Mouse (Mus musculus): ENCODE measurements around the gene Agbl2. TPM values are rescaled to one million over a fixed set of nuclear protein-coding genes. Genes with fewer than 3 reads are reported as not detected.

Agbl2 gene
- polyA plus RNA-seq, 1 experiment from 2014 or later: 0.85 TPM

Other genes starting within 250 kb of the Agbl2 start
- gene Ptprj, start 202.1 kb upstream of the Agbl2 start, polyA plus RNA-seq (2014; fragmentation: Nextera tagmentation; extraction: Ambion mirVana): 2.9 and 3.1 TPM in 2 replicates
- 55.2 and 57.0 TPM in 2 replicates for gene Nup160, start 105.5 kb upstream of the Agbl2 start, polyA plus RNA-seq (2014; fragmentation: Nextera tagmentation; extraction: Ambion mirVana)
- 102 and 117 TPM in 2 replicates for gene Fnbp4, start 37.4 kb upstream of the Agbl2 start, polyA plus RNA-seq (2014; fragmentation: Nextera tagmentation; extraction: Ambion mirVana)
- gene Mtch2, start 64.4 kb downstream of the Agbl2 start, polyA plus RNA-seq (2014; fragmentation: Nextera tagmentation; extraction: Ambion mirVana): 257 and 260 TPM in 2 replicates
- 12.3 and 13.1 TPM in 2 replicates for gene C1qtnf4, start 103.1 kb downstream of the Agbl2 start, polyA plus RNA-seq (2014; fragmentation: Nextera tagmentation; extraction: Ambion mirVana)
- gene Kbtbd4, start 122.0 kb downstream of the Agbl2 start, polyA plus RNA-seq (2014; fragmentation: Nextera tagmentation; extraction: Ambion mirVana): 45.3 and 48.8 TPM in 2 replicates
- gene Ndufs3, start 122.1 kb downstream of the Agbl2 start, polyA plus RNA-seq (2014; fragmentation: Nextera tagmentation; extraction: Ambion mirVana): 200 and 204 TPM in 2 replicates
- 99.8 and 103 TPM in 2 replicates for gene Celf1, start 157.7 kb downstream of the Agbl2 start, polyA plus RNA-seq (2014; fragmentation: Nextera tagmentation; extraction: Ambion mirVana)